Mouse (Mus musculus): ENCODE measurements at regions not wholly inside any gene's neighbourhood (a gene's known extent, or its start where the extent isn't known, plus 50 kb on each side); places are given as distances from the start of the nearest gene placed in this dataset.

GRCm38 (mm10) chr1:143879622-143880021 is 102.5 kb downstream of the Uchl5 start:
- DNase-seq = no peak

- DNase-seq = no peak
These were observed 101.2 kb downstream of the Uchl5 start for GRCm38 (mm10) chr1:143878266-143878665.

GRCm38 (mm10) chr1:143860319-143860718 is 83.2 kb downstream of the Uchl5 start:
- no peak for DNase-seq

GRCm38 (mm10) chr1:143858532-143858931 is 81.5 kb downstream of the Uchl5 start:
- no peak for DNase-seq

Measured in cerebellum, adult 9-11 months (tissue).